Mouse (Mus musculus): ENCODE data around the gene 4930407I10Rik.

The 4930407I10Rik gene

GRCm38 (mm10) chr15:82058719-82059201, at the start of gene 4930407I10Rik:
Gene 4930407I10Rik, plus strand, starts transcription at chr15:82059151.
- no peak for DNase-seq (ENCODE audit: low spot score)

DNA sequence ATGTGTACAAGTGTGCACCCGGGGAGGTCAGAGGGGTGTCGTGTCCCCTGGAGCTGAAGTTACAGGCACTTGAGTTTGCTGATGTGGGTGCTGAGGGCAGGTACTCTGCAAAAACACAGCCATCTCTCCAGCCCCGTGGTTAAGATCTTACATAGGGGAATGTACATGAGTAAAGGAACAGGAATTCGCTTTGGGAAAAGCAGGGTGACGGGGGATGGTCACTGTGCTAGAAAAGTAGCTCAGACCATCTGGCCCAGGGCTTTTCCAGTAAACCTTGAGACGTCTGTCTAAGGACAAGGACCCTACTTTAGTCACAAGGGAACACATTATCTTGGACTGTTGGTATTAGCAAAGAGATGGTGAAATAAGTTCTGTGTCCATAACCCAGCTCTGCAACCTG, 47.0 kb upstream of the 4930407I10Rik start:
- no peak for DNase-seq (ENCODE audit: low spot score)

- DNase-seq (ENCODE audit: low spot score): no peak
These were observed 44.1 kb upstream of the 4930407I10Rik start for GRCm38 (mm10) chr15:82014745-82015391.

DNA sequence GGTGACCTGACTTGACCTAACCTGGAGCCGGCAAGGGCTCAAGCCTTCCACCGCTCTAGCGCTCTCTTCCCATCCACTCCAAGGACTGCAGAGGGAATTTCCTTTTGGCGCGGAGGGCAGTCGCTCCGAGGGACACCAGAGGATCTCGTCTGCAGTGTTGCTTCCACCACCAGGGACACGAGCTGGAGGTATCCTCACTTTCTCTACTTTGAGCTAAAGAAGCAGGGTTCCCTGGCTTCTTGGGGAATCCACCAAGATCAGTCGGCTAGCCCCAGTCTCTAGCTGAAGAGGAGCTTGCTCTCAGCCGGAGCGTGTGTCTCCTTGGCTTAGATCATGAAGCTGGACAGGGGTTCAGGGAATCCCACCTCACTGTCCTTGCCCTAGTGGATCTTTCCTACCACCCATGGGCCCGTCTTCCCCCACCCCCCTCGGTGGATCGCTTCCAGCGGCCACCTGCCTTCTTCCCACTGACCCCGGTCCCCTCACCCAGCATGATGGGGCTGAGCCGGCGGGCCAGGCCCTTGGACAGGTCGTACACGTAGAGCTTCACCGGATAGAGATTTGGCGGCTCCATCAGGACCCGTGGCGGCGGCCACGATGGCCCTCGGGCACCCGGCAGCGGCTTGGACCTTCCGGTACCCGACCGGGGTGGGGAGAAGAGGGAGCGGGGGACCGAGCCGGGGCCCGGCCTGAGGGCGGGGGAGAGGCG, 43.4 kb upstream of the 4930407I10Rik start:
- DNase-seq (ENCODE audit: low spot score): no peak

- peak; percentile 99 for DNase-seq (ENCODE audit: low spot score)
These were observed 42.7 kb upstream of the 4930407I10Rik start for GRCm38 (mm10) chr15:82016101-82016808.

- DNase-seq (ENCODE audit: low spot score): no peak
These were observed 42.1 kb upstream of the 4930407I10Rik start for GRCm38 (mm10) chr15:82016830-82017229.

DNA sequence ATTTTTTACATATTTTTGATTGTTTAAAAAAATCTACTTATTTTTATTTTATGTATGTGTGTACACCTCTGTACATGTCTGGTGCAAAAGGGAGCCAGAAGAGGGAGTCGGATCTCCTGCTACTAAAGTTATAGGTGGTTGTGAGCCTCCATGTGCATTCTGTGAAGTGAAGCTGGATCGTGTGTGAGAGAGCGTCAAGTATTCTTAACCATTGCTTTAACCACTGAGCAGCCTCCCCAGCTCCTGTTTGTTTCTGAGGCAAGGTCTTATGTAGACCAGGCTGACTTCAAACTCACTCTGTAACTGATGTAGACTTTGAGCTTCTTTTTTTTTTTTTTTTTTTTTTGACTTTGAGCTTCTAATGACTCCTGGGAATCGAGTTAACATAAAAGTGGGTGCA, 41.5 kb upstream of the 4930407I10Rik start:
- DNase-seq (ENCODE audit: low spot score): no peak

- no peak for DNase-seq (ENCODE audit: low spot score)
These were observed 39.7 kb upstream of the 4930407I10Rik start for GRCm38 (mm10) chr15:82019288-82019687.

DNA sequence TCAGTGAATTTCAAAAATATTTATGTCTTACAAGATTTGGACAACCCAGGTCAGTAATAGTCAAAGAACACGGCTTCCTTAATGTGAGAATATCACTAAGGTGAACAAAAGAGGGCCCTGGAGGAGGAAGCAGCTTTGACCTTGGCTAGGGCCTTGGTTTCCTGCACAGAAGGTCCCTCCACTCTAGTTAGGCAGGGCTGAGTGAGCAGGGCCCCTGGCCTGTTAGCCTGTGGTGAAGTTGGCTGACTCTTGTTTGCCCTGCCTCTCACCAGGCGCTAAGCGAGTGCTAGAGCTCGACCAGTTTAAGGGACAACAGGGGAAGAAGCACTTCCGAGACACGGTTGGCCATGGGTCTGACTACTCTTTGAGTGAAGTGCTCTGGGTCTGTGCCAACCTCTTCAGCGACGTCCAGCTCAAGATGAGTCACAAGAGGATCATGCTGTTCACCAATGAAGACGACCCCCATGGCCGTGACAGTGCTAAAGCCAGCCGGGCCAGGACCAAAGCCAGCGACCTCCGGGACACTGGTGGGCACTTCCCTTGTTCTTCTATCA, 36.3 kb upstream of the 4930407I10Rik start:
- DNase-seq (ENCODE audit: low spot score): no peak

DNA sequence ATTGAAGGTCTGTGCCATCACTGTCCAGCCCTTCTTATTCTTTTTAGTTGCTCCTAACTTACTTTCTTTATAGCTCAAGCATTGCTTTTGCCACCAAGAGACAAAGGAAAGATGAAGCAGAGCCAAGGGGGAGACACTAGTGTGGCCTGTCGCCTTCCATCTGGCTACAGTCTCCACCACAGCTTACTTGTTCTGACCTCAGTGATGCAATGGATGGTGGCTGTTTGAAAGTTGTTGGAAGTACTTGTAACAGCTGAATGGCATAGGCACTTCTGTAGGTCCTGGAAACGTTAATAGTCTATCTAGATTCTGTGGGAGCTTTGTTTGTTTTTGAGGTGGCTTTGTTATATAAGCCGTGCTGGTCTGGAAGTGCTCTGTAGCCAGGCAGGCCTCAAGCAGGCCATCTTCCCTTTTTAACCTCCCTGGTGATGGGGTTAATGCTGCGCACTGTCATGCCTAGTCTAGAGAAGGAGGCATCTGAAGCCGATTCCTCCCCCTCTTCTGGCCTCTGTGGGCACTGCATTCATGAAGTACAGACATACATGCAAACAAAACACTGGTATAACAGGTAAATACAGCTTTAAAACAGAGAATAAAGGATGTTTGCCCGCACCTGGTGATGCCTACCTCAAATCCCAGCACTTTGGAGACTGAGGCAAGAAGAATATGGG, 34.9 kb upstream of the 4930407I10Rik start:
- no peak for DNase-seq (ENCODE audit: low spot score)

- no peak for DNase-seq (ENCODE audit: low spot score)
These were observed 31.7 kb upstream of the 4930407I10Rik start for GRCm38 (mm10) chr15:82027276-82027675.

GRCm38 (mm10) chr15:82027726-82028125, 31.2 kb upstream of the 4930407I10Rik start:
- DNase-seq (ENCODE audit: low spot score): no peak

- DNase-seq (ENCODE audit: low spot score): no peak
These were observed 26.6 kb upstream of the 4930407I10Rik start for GRCm38 (mm10) chr15:82032386-82032785.

- no peak for DNase-seq (ENCODE audit: low spot score)
These were observed 25.2 kb upstream of the 4930407I10Rik start, which contains the start of gene Desi1 for GRCm38 (mm10) chr15:82033762-82034161. Gene Desi1, minus strand, starts transcription at chr15:82033862.

DNA sequence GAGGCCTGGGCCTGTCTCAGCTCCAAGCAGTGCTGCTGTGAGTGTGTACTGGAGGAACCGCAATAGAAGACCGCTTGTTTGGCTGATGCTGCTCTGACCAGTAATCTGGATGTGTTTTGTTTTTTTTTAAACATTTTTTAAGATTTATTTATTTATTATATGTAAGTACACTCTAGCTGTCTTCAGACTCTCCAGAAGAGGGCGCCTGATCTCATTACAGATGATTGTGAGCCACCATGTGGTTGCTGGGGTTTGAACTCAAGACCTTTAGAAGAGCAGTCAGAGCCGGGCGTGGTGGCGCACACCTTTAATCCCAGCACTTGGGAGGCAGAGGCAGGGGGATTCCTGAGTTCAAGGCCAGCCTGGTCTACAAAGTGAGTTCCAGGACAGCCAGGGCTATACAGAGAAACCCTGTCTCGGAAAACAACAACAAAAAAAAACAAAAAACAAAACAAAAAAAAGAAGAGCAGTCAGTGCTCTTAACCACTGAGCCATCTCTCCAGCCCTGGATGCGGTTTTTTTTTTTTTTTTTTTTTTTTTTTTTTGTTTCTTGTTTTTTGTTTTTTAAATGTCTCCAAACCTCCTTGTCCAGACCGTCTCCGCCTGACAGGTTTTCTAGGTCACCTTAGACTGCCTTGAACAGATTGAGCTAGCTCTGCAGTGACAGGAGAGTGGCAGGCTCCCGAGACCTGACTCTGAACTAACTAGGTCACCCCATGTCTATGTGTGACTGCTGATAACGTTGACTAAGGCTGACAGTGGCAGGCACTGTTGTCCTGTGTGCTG, 22.9 kb upstream of the 4930407I10Rik start:
- no peak for DNase-seq (ENCODE audit: low spot score)

- DNase-seq (ENCODE audit: low spot score): no peak
These were observed 18.3 kb upstream of the 4930407I10Rik start for GRCm38 (mm10) chr15:82040650-82041049.

DNA sequence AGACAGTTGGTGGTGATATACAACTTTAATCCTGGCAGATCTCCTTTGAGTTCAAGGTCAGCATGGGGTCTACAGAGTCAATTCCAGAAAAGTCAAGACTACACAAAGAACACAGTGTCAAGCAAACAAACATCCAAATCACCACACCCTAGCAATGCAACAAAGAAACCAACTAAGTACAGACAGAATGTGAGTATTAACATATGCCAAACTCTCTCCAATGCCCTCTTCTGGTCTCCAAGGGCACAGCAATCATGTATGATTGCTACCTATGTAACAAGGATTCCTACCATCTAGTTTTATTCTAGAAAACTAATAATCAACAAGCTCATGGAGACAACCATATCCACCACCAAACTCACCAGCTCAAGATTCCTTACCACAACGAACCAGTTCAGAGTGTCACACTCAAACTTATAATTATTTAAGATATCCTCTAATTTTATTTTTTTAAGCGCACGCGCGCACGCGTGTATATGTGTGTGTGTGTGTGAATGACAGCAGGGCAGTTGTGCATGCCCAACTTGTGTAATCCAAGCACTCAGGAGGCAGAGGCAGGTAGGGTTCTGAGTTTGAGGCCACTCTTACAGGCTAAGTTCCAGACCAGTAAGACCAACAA, 14.7 kb upstream of the 4930407I10Rik start:
- no peak for DNase-seq (ENCODE audit: low spot score)

GRCm38 (mm10) chr15:82046246-82046891, 12.6 kb upstream of the 4930407I10Rik start:
- DNase-seq (ENCODE audit: low spot score): no peak

- DNase-seq (ENCODE audit: low spot score): peak; percentile 72
These were observed 11.7 kb upstream of the 4930407I10Rik start, which contains the start of gene Snu13 for GRCm38 (mm10) chr15:82047080-82047883. Gene Snu13, minus strand, starts transcription at chr15:82047598.
